Mouse (Mus musculus) thymus, adult 2 months (tissue): Measurements from ENCODE around the gene a. TPM values are rescaled to one million over a fixed set of nuclear protein-coding genes. Genes with fewer than 3 reads are reported as not detected.
"Not testable (repeated sequence)": the region's sequence is repeated elsewhere in the genome, so short reads cannot be mapped to it uniquely, and the experiment has no call there.

ENCODE experiments used
- DNase-seq: peaks from one replicate; pipeline ENCODE4 v3.0.0; 2021
- H3K27ac ChIP-seq: fragments of 200-500 bp; 2 replicates; pipeline ENCODE4 v1.5.1; 2012; ENCODE audit warnings: low read length, control low read depth; ENCODE audit not compliant: control insufficient read depth, insufficient read depth
- H3K27me3 ChIP-seq: fragments of 200-500 bp; 2 replicates; pipeline ENCODE4 v1.6.1; 2012; ENCODE audit warnings: mild to moderate bottlenecking, low read length, moderate library complexity, mixed read lengths; ENCODE audit not compliant: control insufficient read depth, insufficient read depth
- H3K36me3 ChIP-seq: fragments of 200-500 bp; 2 replicates; pipeline ENCODE4 v1.6.1; 2012; ENCODE audit warnings: mild to moderate bottlenecking, low read length, moderate library complexity; ENCODE audit not compliant: control insufficient read depth, insufficient read depth
- H3K4me1 ChIP-seq: fragments of 200-500 bp; replicated peaks from 2 replicates; pipeline ENCODE4 v1.6.1; 2012; ENCODE audit warnings: low read length; ENCODE audit not compliant: control insufficient read depth, insufficient read depth
- H3K4me3 ChIP-seq: fragments of 200-500 bp; 2 replicates; pipeline ENCODE4 v1.5.1; 2012; ENCODE audit warnings: mild to moderate bottlenecking, low read length, control low read depth, moderate library complexity; ENCODE audit not compliant: control insufficient read depth, insufficient read depth
- CTCF ChIP-seq: fragments of 200-500 bp; IDR thresholded peaks from 2 replicates; pipeline ENCODE4 v1.5.1; 2012; ENCODE audit warnings: mild to moderate bottlenecking, control low read depth, low read length, moderate library complexity, borderline replicate concordance; ENCODE audit not compliant: control insufficient read depth, poor library complexity, insufficient read depth; ENCODE audit errors: extremely low read depth
- POLR2A ChIP-seq: fragments of 200-500 bp; IDR thresholded peaks from 2 replicates; pipeline ENCODE4 v1.6.1; 2012; ENCODE audit warnings: mild to moderate bottlenecking, low read length, control low read depth, moderate library complexity; ENCODE audit not compliant: control insufficient read depth, poor library complexity, insufficient read depth; ENCODE audit errors: extremely low read depth
- WGBS: fragments of 180-500 bp; shearing (Covaris S2); methylation state at CpG from one replicate; pipeline ENCODE4 v1.1.7; 2018; 5-methylcytosine and 5-hydroxymethylcytosine counted together
- polyA plus RNA-seq: library from polyadenylated mRNA; depleted of rRNA; stranded (reverse); fragments of >200 nt; gene quantifications from 2 replicates; pipeline ENCODE4 v1.2.3, GENCODE M21; 2012

Gene a
- polyA plus RNA-seq, 1 experiment = 4.7 TPM

- Histone ChIP-seq H3K4me3 (no peak overlapping the region), H3K4me1 (peaks cover 5% of the 10 kb centered on the region), H3K36me3 (no peaks in the 10 kb centered on the region), H3K27me3 (no peaks in the 10 kb centered on the region; the same call in 1 of the 2 replicates), H3K27ac (no peak overlapping the region)
- DNase-seq = peak; percentile 48
- TF ChIP-seq CTCF = no peak
- no peak for TF ChIP-seq POLR2A
- WGBS = 3% methylated on average over 3 of the region's 3 CpGs
Observed at GRCm38 (mm10) chr2:155011086-155011656, 220.0 kb downstream of the a start.

- 98% methylated on average over 6 of the region's 6 CpGs for WGBS
- Histone ChIP-seq H3K27ac (no peak overlapping the region), H3K4me3 (no peak overlapping the region), H3K4me1 (peaks cover 5% of the 10 kb centered on the region), H3K27me3 (no peaks in the 10 kb centered on the region; the same call in 1 of the 2 replicates), H3K36me3 (no peaks in the 10 kb centered on the region)
- TF ChIP-seq CTCF = no peak
- TF ChIP-seq POLR2A = no peak
- no peak for DNase-seq
Observed at GRCm38 (mm10) chr2:155012991-155013390, 221.8 kb downstream of the a start.

GRCm38 (mm10) chr2:155016751-155017150, 225.5 kb downstream of the a start:
- not testable (repeated sequence) for H3K4me1 ChIP-seq, H3K27me3 ChIP-seq, H3K36me3 ChIP-seq, DNase-seq, H3K4me3 ChIP-seq, H3K27ac ChIP-seq
- 74% methylated on average over 8 of the region's 9 CpGs for WGBS

GRCm38 (mm10) chr2:155018251-155018755, 227.1 kb downstream of the a start, which contains the start of gene Gm14226:
Gene Gm14226 (plus strand): TSS chr2:155018266.
- WGBS = 7% methylated on average over 24 of the region's 26 CpGs
- peak within 1 kb of the TSS; percentile 43 for H3K4me3 ChIP-seq
- H3K36me3 ChIP-seq, H3K27ac ChIP-seq, H3K4me1 ChIP-seq, DNase-seq, H3K27me3 ChIP-seq: not testable (repeated sequence)

GRCm38 (mm10) chr2:155018762-155019641, 227.8 kb downstream of the a start:
- Histone ChIP-seq H3K36me3 (no peaks in the 10 kb centered on the region), H3K4me3 (peak overlapping the region; percentile 43), H3K27ac (no peak overlapping the region), H3K27me3 (no peaks in the 10 kb centered on the region; the same call in 1 of the 2 replicates), H3K4me1 (peaks cover 2% of the 10 kb centered on the region)
- peak; percentile 68 for DNase-seq
- 0 out of 2 replicates have a peak, but pooled peaks have one; percentile 10 for TF ChIP-seq CTCF
- TF ChIP-seq POLR2A = no peak
- WGBS = 1% methylated on average over 38 of the region's 38 CpGs

GRCm38 (mm10) chr2:155019673-155020072, 228.5 kb downstream of the a start:
- Histone ChIP-seq H3K4me1 (peaks cover 2% of the 10 kb centered on the region), H3K27me3 (no peaks in the 10 kb centered on the region), H3K4me3 (peak overlapping the region; percentile 43), H3K36me3 (no peaks in the 10 kb centered on the region), H3K27ac (no peak overlapping the region)
- 2% methylated on average over 22 of the region's 22 CpGs for WGBS
- TF ChIP-seq POLR2A = no peak
- no peak for TF ChIP-seq CTCF
- DNase-seq = peak; percentile 84

GRCm38 (mm10) chr2:155020247-155020826, 229.1 kb downstream of the a start:
- H3K4me3 ChIP-seq, H3K27ac ChIP-seq, H3K27me3 ChIP-seq, H3K36me3 ChIP-seq, DNase-seq, H3K4me1 ChIP-seq: not testable (repeated sequence)
- 87% methylated on average over 20 of the region's 20 CpGs for WGBS
